Mouse (Mus musculus) fibroblast of lung, adult 2 months (primary cell): ENCODE data around the gene Ppp1r9b.
"Not testable (repeated sequence)": the region's sequence is repeated elsewhere in the genome, so short reads cannot be mapped to it uniquely, and the experiment has no call there.

Source experiments
- DNase-seq: peaks from one replicate; pipeline ENCODE4 v3.0.0-alpha.2; 2011; ENCODE audit warnings: low read depth

Gene Ppp1r9b

GRCm38 (mm10) chr11:94990749-94991577 lies at the start of gene Ppp1r9b:
Gene Ppp1r9b, plus strand, starts transcription at chr11:94991035.
- peak; percentile 77 for DNase-seq

DNA sequence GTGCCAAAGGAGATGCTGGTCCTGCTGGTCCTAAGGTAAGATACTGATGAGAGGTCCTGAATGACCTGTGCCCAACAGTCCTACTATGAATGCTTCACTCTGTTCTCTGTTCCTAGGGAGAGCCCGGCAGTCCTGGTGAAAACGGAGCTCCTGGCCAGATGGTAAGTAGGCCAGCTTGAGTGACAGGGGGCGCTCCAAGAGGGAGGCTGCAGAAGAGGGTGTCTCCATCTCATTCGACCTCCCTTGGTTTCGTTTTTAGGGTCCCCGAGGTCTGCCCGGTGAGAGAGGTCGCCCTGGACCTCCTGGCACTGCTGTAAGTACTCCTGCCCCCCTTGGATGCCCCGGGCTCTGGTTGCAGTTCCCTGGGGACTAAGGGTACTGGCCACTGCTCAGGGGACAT lies 49.7 kb upstream of the Ppp1r9b start:
- no peak for DNase-seq

GRCm38 (mm10) chr11:94941776-94942175 lies 49.1 kb upstream of the Ppp1r9b start:
- DNase-seq = no peak

DNA sequence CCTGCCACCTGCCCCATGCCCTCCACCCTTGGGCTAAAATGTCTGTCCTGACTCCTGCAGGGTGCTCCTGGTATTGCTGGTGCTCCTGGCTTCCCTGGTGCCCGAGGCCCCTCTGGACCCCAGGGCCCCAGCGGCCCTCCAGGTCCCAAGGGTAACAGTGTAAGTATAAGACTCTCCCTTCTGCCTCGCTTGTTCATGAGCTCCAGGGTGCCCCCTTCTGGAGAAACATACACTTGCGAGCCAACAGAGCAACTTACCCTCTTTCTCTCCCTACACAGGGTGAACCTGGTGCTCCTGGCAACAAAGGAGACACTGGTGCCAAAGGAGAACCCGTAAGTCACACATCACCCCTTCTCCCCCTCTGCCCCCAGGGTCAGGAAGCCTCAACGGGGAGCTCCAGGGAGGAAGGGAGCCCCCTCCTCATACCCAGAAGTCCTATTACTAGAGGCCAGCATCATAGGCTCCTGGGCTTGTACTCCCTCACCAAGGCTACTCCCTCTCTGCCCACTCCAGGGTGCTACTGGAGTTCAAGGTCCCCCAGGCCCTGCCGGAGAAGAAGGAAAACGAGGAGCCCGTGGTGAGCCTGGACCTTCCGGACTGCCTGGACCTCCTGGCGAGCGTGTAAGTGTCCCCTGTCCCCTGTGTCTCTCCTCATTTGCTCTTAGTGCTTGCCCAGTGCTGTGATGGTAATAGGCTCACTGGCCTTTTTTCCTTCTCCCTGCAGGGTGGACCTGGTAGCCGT lies 48.4 kb upstream of the Ppp1r9b start:
- DNase-seq = no peak

- DNase-seq = no peak
These were observed 47.8 kb upstream of the Ppp1r9b start for GRCm38 (mm10) chr11:94943054-94943453.

- DNase-seq = no peak
These were observed 46.5 kb upstream of the Ppp1r9b start for GRCm38 (mm10) chr11:94944295-94944694.

DNA sequence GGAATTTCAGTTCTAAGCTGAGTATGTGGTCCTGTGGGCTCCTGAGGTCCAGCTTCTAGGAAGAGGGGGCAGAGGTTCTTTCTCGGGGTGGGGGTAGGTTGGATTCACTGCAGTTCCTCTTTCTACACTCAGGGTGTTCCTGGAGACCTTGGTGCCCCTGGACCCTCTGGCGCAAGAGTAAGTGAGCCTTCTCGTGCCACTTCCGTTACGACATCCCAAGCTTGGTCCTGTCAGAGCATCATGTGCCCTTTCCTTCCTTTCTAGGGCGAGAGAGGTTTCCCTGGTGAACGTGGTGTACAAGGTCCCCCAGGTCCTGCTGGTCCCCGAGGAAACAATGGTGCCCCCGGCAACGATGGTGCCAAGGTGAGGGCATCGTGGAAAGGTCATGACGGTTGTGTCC lies 45.6 kb upstream of the Ppp1r9b start:
- no peak for DNase-seq

GRCm38 (mm10) chr11:94952169-94952568 lies 38.7 kb upstream of the Ppp1r9b start:
- DNase-seq = no peak

- DNase-seq = peak; percentile 59
These were observed 35.7 kb upstream of the Ppp1r9b start for GRCm38 (mm10) chr11:94955103-94955502.

DNA sequence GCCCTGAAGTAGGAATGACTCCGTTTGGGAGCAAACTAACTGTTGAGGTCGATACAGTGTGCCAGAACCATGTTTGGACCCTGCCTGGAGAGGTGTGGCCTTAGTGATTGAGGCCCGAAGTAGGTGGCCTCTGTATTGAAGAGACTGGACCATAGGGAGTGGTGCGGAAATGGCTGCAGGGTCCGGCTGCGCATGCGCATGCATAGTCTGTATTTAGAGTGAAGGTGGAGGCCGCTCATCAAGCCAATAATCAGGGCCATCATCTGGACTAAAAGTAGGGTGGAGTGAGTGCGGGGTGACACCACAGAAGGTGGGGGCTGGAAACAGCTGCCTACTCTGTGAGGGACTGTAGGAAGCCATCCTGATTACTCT lies 33.2 kb upstream of the Ppp1r9b start:
- no peak for DNase-seq

DNA sequence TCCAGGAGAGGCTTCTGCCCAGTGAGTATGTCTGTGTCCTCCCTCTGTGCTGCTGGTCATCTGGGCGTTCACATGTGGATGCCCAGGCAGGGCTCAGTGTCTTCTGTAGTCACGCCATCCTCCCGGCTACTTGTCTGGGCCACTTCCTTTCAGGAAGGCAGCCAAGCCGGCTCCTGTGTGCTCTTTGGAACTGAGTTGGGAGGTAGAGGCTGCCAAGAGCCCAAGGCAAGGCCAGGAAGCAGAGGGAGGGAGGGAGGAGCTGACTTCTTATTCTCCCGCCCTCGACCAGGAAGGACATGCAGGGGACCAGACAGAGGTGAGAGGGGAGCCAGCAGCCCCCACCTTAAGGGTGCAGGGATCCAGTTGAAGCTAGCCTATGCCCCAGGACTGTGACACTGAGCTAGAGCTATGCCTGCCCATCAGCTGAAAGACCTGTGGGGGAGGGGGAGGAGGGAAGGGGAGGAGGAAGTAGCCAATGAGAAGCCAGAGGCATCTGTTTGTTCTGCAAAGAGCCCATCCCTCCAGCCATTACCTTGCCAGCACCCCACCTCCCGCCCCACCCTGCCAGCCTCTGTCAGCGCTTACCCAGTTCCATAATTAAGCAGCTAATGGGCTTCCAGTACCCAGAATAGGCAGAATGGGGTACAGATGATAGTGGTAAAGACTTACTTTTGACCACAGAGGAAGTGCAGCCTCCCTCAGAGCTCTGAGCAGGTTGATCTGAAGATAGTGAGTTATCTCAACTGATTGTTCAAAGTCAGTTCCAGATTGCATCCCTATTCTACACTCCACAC lies 32.6 kb upstream of the Ppp1r9b start:
- DNase-seq = peak; percentile 97

- no peak for DNase-seq
These were observed 28.2 kb upstream of the Ppp1r9b start for GRCm38 (mm10) chr11:94962534-94963101.

DNA sequence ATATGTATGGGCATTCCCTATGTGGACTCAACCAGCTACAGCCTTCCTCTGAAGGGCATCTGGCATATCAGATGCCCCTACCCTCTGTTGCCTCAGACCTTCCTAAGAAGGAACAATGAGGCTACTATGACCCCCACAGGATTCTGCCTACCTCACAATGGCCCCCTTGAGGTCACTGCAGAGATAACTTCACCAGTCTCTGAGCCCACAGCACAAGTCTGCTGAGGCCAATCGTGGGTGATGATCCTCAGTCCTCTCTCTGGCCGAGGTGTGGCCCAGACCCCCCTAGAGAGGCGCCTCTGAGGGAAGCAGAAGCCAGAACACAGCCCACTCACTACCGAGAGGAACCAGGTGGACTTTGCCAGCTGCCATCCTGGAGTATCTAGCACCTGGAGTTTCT lies 23.4 kb upstream of the Ppp1r9b start, which contains the start of gene Hils1:
Gene Hils1, plus strand, starts transcription at position 175 of the 400 bp plus-strand sequence.
- no peak for DNase-seq

DNA sequence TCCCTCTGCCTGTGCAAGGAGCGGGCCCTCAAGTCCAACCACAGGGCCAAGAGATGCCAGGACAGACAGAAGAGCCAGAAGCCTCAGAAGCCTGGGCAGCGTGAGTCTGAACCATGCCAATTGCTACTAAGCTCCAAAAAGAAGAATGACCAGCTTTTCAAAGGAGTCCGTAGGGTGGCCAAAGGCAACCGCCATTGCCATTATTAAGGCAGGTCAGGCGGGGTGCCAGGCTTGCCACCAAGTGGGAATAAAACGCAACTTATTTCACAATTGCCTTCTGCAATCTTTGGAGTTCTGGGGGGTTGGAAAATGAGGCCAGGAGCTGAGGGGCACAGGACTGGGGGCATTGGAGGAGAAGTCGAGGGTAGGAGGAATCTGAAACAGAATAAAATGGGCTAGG lies 22.6 kb upstream of the Ppp1r9b start:
- no peak for DNase-seq

GRCm38 (mm10) chr11:94969709-94970108 lies 21.1 kb upstream of the Ppp1r9b start:
- DNase-seq = not testable (repeated sequence)

- no peak for DNase-seq
These were observed 20.5 kb upstream of the Ppp1r9b start for GRCm38 (mm10) chr11:94970210-94970943.

GRCm38 (mm10) chr11:94971895-94972615 lies 18.8 kb upstream of the Ppp1r9b start:
- DNase-seq = no peak

DNA sequence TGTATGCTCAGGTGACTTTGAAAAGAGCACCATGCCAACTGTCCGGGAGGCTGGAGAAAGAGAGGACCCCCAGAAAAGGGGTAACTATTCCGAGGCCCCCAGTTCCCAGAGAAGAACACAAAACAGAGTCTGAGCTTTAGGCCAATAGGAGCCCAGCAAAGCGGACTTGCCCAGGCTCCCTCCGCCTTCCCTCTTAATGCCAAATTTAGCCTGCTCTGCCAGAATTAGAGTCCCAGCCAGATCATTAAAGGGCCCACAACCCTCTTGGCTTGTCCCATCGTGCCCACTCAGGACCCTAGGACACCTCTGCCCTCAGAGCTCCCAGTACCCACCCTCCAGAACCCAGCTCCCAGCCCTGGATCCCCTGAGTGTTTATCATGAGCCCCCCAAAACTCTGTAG lies 17.9 kb upstream of the Ppp1r9b start:
- no peak for DNase-seq

DNA sequence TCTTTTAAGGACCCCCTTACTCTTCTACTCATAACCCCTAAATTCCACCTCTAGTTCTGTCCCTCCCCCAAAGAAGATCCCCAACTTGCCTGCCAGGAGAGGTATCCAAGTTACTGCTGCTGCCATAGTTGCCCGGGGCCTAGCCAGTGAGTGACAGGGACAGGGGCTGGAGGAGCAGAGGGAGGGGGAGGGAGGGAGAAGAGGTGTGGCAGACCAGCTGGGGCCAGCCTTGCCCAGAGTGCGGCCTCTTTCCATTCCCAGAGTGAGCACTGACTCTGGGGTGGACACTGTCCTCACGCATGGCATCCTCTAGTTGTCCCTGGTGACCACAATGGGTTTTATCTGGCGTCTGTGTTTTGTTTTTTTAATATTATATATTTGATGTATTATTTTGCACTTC lies 17.5 kb upstream of the Ppp1r9b start:
- no peak for DNase-seq

- no peak for DNase-seq
These were observed 15.9 kb upstream of the Ppp1r9b start for GRCm38 (mm10) chr11:94974951-94975350.

DNA sequence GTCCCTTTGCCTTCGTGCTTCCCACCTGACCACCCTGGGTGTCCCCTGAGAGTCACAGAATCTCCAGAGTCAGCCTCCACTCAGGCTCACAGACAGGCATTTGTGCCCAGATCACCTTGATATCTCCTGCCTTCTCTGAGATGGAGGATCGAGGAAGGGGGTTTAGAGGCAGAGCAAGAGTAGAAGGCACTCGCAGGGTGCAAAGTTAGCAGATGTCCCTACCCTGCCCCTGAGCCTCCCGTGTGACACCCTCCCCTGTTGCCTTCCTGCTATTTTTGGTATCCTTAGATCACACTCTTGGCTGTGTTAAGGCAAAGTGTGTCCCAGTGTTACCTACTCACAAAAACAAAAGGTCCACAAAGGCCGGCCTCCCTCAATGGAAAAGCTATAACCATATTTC lies 14.6 kb upstream of the Ppp1r9b start, which contains the start of gene Sgca:
Gene Sgca, minus strand, starts transcription at position 129 of the 400 bp plus-strand sequence.
- DNase-seq = no peak
